Mouse (Mus musculus) spleen, adult 2 months (tissue): ENCODE results near the gene Cdh15. TPM values are rescaled to one million over a fixed set of nuclear protein-coding genes. Genes with fewer than 3 reads are reported as not detected.

Source experiments
- DNase-seq, 2 experiments: peaks; one replicate each; pipeline versions ENCODE4 v3.0.0 to v3.0.0-alpha.2; 2012 to 2021; ENCODE audit warnings: low spot score in 2 of 2, low read depth in 1 of 2
- H3K27ac ChIP-seq: fragments of 200-500 bp; 2 replicates; pipeline ENCODE4 v1.5.1; 2012; ENCODE audit warnings: low read length, inconsistent platforms; ENCODE audit not compliant: insufficient read depth
- H3K27me3 ChIP-seq: fragments of 200-500 bp; 2 replicates; pipeline ENCODE4 v1.6.1; 2012; ENCODE audit warnings: mild to moderate bottlenecking, moderate library complexity, low read length, inconsistent platforms; ENCODE audit not compliant: control insufficient read depth, insufficient read depth
- H3K36me3 ChIP-seq: fragments of 200-500 bp; 2 replicates; pipeline ENCODE4 v1.6.1; 2012; ENCODE audit warnings: mild to moderate bottlenecking, low read length, inconsistent platforms; ENCODE audit not compliant: control insufficient read depth, insufficient read depth
- H3K4me1 ChIP-seq: fragments of 200-500 bp; 2 replicates; pipeline ENCODE4 v1.6.1; 2011; ENCODE audit warnings: inconsistent platforms; ENCODE audit not compliant: control insufficient read depth, insufficient read depth, insufficient read length
- H3K4me3 ChIP-seq: fragments of 200-500 bp; 2 replicates; pipeline ENCODE4 v1.5.1; 2011; ENCODE audit warnings: mild to moderate bottlenecking, inconsistent platforms; ENCODE audit not compliant: insufficient read depth, insufficient read length; ENCODE audit errors: extremely low read depth
- CTCF ChIP-seq: fragments of 200-500 bp; IDR thresholded peaks from 2 replicates; pipeline ENCODE4 v1.5.1; 2011; ENCODE audit warnings: mild to moderate bottlenecking, inconsistent platforms; ENCODE audit not compliant: insufficient read depth, insufficient read length, insufficient replicate concordance; ENCODE audit errors: extremely low read depth
- POLR2A ChIP-seq: fragments of 200-500 bp; IDR thresholded peaks from 2 replicates; pipeline ENCODE4 v1.6.1; 2011; ENCODE audit warnings: low read depth, low read length, inconsistent platforms
- WGBS: fragments of 180-500 bp; shearing (Covaris S2); methylation state at CpG from one replicate; pipeline ENCODE4 v1.1.7; 2018; 5-methylcytosine and 5-hydroxymethylcytosine counted together
- polyA plus RNA-seq: library from polyadenylated mRNA; depleted of rRNA; stranded (reverse); fragments of >200 nt; gene quantifications from 2 replicates; pipeline ENCODE4 v1.2.3, GENCODE M21; 2012

Gene Cdh15
- polyA plus RNA-seq, 1 experiment = not detected

DNA sequence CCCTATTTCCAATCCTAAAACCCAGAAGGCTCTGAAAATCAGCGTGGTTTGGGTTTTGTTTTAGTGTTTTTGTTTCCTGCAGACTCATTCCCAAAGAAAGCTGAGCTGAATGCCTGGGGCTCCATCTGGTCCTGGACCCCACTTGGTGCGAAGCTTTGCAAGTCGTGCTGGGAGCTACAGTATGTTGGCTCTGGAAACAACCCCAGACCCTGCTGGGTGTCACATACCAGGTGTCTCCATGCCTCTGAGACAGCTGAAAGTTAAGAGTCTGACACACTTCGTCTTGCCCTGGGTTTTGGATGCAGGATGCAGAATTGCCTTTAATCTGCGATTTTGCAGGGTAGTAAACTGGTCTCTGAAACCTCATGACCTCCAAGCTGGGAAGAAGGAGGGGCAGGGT, 23.2 kb upstream of the Cdh15 start:
- no peak for TF ChIP-seq POLR2A
- TF ChIP-seq CTCF = no peak
- Histone ChIP-seq H3K36me3 (no peaks in the 10 kb centered on the region), H3K27ac (no peak overlapping the region), H3K27me3 (no peaks in the 10 kb centered on the region), H3K4me1 (no peaks in the 10 kb centered on the region), H3K4me3 (no peak overlapping the region)
- no peak for DNase-seq
- 52% methylated on average over 5 of the region's 5 CpGs for WGBS

GRCm38 (mm10) chr8:122824986-122825385, 22.8 kb upstream of the Cdh15 start:
- H3K4me1 ChIP-seq = no peaks in the 10 kb centered on the region
- TF ChIP-seq POLR2A (no peak), CTCF (no peak)
- 60% methylated on average over 9 of the region's 9 CpGs for WGBS
- no peak for DNase-seq
- no peaks in the 10 kb centered on the region for H3K36me3 ChIP-seq
- H3K27ac ChIP-seq = no peak overlapping the region
- no peak overlapping the region for H3K4me3 ChIP-seq
- H3K27me3 ChIP-seq = no peaks in the 10 kb centered on the region

- no peak for DNase-seq
- TF ChIP-seq CTCF = no peak
- TF ChIP-seq POLR2A = no peak
- Histone ChIP-seq H3K4me3 (no peak overlapping the region), H3K36me3 (no peaks in the 10 kb centered on the region), H3K27me3 (no peaks in the 10 kb centered on the region), H3K4me1 (no peaks in the 10 kb centered on the region; the same call in 1 of the 2 replicates), H3K27ac (no peak overlapping the region)
- 48% methylated on average over 8 of the region's 8 CpGs for WGBS
Measured at GRCm38 (mm10) chr8:122825408-122825807, 22.4 kb upstream of the Cdh15 start.

- 84% methylated on average over 3 of the region's 3 CpGs for WGBS
Measured at GRCm38 (mm10) chr8:122829396-122829795, 18.4 kb upstream of the Cdh15 start.

DNA sequence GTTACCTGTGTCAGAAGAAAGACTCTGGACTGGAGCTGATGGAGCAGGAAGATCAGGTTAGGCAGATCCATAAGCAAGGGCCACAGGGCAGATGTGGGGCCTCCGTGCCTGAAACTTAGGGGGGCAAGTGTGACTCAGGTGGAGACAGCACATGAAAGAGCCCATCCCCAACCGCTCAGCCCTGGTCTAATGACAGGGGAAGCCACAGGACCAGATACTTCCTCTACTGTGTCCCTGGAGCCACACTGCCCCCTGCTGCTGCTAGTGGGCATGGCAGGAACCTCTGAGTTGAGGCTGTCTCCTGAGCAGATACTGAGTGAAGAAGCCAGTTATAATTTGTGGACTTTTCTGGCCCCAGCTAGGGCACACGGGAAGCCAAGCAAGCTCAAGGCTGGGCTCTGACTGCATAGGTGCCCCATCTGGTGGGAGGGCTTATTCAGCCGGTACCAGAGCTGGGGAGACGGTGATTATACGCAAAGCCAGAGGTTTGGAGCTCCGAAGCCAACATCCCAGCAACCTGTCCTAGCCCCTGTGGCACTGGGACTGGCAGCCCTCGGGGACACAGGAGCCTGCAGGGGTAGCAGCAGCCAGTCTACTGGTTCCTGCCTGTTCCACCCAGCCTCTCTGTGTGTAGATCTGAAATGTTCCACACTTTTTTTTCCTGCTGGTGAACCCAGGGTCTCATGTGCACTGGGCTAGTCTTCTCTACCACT, 17.3 kb upstream of the Cdh15 start:
- no peaks in the 10 kb centered on the region for H3K36me3 ChIP-seq
- TF ChIP-seq CTCF = peak; percentile 99; the same call in 1 of the 2 replicates
- TF ChIP-seq POLR2A = no peak
- 42% methylated on average over 8 of the region's 8 CpGs for WGBS
- no peak overlapping the region for H3K4me3 ChIP-seq
- H3K27me3 ChIP-seq = no peaks in the 10 kb centered on the region
- no peak overlapping the region for H3K27ac ChIP-seq
- DNase-seq = peak; percentile 67 to 93
- H3K4me1 ChIP-seq = no peaks in the 10 kb centered on the region; the same call in 1 of the 2 replicates

More at GRCm38 (mm10) chr8:122829396-122829795, 18.4 kb upstream of the Cdh15 start:
- no peak for DNase-seq
- H3K27me3 ChIP-seq = no peaks in the 10 kb centered on the region
- H3K4me3 ChIP-seq = no peak overlapping the region
- no peak for TF ChIP-seq POLR2A
- H3K27ac ChIP-seq = no peak overlapping the region
- no peaks in the 10 kb centered on the region for H3K36me3 ChIP-seq
- no peaks in the 10 kb centered on the region; the same call in 1 of the 2 replicates for H3K4me1 ChIP-seq

- no peak for DNase-seq
Measured at GRCm38 (mm10) chr8:122834416-122834815, 13.3 kb upstream of the Cdh15 start.

DNA sequence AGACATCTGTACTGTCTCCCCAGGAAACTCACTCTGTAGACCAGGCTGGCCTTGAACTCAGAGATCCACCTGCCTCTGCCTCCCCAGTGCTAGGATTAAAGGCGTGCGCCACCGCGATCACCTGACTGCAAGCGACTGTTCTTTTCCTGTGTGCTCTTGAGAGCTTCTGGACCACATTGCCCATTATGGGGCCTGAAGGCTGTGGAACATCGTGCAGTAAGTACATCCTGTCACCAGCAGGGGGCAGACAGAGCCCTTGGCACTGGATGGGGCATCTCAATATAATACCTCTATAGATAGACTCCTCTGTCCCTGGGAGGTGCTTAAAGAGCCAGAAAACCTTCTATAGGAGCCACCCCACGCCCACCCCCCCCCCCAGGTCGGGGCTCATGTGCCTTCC, 12.8 kb upstream of the Cdh15 start:
- H3K36me3 ChIP-seq = no peaks in the 10 kb centered on the region
- no peaks in the 10 kb centered on the region; the same call in 1 of the 2 replicates for H3K4me1 ChIP-seq
- no peaks in the 10 kb centered on the region for H3K27me3 ChIP-seq
- TF ChIP-seq POLR2A (no peak), CTCF (peak; percentile 78; the same call in 1 of the 2 replicates)
- no peak overlapping the region for H3K27ac ChIP-seq
- DNase-seq = peak; percentile 59 to 76
- 17% methylated on average over 8 of the region's 8 CpGs for WGBS
- no peak overlapping the region for H3K4me3 ChIP-seq

More at GRCm38 (mm10) chr8:122834416-122834815, 13.3 kb upstream of the Cdh15 start:
- 85% methylated on average over 8 of the region's 8 CpGs for WGBS
- Histone ChIP-seq H3K36me3 (no peaks in the 10 kb centered on the region), H3K27me3 (no peaks in the 10 kb centered on the region), H3K4me1 (no peaks in the 10 kb centered on the region; the same call in 1 of the 2 replicates), H3K27ac (no peak overlapping the region), H3K4me3 (no peak overlapping the region)
- TF ChIP-seq POLR2A = no peak
- TF ChIP-seq CTCF = no peak
